Mouse (Mus musculus) limb, embryonic 12.5 days (tissue): ENCODE results near the gene Manf. TPM values are rescaled to one million over a fixed set of nuclear protein-coding genes. Genes with fewer than 3 reads are reported as not detected.

Experiments used
- polyA plus RNA-seq: library from polyadenylated mRNA; unstranded; fragments of >200 nt; fragmentation: Nextera tagmentation; extraction: Ambion mirVana; gene quantifications from 2 replicates; pipeline ENCODE4 v1.2.1, GENCODE M21; 2016

The Manf gene
- polyA plus RNA-seq, 1 experiment from 2014 or later = 229 TPM

Other genes starting within 250 kb of the Manf start
- not detected in 2 replicates for gene Grm2, start 235.9 kb downstream of the Manf start, polyA plus RNA-seq
- 36.8 and 37.6 TPM in 2 replicates for gene Tex264, start 206.1 kb downstream of the Manf start, polyA plus RNA-seq
- gene Rad54l2, start 102.8 kb downstream of the Manf start, polyA plus RNA-seq = 10.8 and 12.2 TPM in 2 replicates
- 22.3 and 24.9 TPM in 2 replicates for gene Dcaf1, start 70.1 kb downstream of the Manf start, polyA plus RNA-seq
- gene Rbm15b, start 4.6 kb downstream of the Manf start, polyA plus RNA-seq = 25.9 TPM in 2 replicates